Mouse (Mus musculus): Measurements from ENCODE around the gene Smim11.

GRCm38 (mm10) chr16:92358734-92359133, 57.6 kb downstream of the Smim11 start:
- no peak for TF ChIP-seq POLR2A (IDR thresholded peaks at IDR 0.05; ENCODE audit: borderline replicate concordance, insufficient read depth, low read length)
- no peak for TF ChIP-seq CTCF (IDR thresholded peaks at IDR 0.05; ENCODE audit: borderline replicate concordance, insufficient read depth, low read depth, low read length)
